Mouse (Mus musculus) left cerebral cortex, adult 11 months (tissue): ENCODE results near the gene Efcab3.
"Not testable (repeated sequence)": the region's sequence is repeated elsewhere in the genome, so short reads cannot be mapped to it uniquely, and the experiment has no call there.

ENCODE experiments used
- DNase-seq: peaks from one replicate; pipeline ENCODE4 v3.0.0; 2022; ENCODE audit warnings: low spot score

Gene Efcab3

DNA sequence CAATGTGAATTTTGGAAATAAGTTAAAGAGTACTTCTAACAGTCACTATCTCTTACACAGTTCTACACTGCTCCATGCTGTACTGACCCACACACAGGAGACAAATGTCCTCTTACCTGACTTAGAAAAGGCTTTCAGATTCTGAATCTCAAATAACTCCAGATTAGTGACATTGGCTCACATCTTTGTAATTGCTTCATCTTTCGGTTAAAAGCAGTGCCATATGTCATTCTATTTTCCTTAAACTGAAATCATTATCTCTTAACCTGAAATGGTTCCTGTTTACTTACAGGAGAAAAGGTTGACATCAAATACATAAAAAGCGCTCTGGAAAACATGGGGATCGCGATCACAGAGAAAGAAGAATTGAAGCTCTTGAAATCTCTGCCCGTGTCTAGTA, at the start of gene Efcab3:
Gene Efcab3, plus strand, starts transcription at position 301 of the 400 bp plus-strand sequence.
- DNase-seq, result no peak

GRCm38 (mm10) chr11:105021071-105021470, 42.3 kb upstream of the Efcab3 start:
- peak; percentile 3 for DNase-seq

DNA sequence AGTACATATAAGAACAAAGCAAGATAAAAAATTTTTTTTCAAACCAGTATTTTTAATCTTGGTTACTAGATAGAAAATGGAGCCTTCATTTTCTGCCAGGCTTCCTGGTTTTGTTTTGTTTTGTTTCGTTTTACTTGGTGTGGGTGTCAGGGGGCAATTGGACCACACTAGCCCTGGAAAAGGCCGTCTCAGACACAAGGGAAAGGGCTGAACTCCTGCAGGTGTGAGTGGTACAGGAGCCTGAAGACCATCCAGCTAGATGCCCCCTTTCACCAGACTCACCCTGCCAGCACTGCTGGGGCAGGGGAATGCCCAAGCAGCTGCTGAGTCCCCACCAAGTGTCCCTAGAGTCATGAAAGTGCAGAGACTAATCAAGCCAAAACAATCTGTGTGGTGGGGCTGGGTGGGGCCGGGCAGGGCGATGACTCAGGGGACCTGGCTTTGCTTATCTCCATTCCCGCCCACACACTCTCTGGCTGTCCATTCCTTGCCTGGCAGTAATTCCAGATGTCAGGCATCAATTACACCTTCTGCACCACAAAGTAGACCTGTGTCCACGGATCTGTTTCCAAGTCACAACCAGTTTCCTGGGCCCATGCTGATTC, 34.5 kb upstream of the Efcab3 start:
- DNase-seq, result no peak

DNA sequence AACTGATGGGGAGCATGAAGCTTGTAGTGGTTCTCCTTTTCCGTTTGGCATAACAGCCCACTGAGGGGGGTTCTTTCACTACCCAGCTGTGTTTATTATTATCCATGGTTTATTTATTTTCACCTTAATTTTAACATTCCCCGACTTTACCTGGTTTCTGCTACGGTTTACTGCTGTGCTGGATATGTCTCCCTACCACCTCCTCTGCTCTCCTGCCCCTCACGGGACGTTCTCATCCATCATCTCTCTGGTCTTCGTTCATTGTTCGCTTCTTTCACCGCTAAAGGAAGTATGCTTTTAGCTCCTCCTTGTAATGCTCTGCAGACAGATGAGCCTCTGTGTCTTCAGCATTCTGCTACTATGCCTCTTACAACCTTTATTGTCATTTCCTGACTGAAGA, 33.9 kb upstream of the Efcab3 start:
- no peak for DNase-seq

DNA sequence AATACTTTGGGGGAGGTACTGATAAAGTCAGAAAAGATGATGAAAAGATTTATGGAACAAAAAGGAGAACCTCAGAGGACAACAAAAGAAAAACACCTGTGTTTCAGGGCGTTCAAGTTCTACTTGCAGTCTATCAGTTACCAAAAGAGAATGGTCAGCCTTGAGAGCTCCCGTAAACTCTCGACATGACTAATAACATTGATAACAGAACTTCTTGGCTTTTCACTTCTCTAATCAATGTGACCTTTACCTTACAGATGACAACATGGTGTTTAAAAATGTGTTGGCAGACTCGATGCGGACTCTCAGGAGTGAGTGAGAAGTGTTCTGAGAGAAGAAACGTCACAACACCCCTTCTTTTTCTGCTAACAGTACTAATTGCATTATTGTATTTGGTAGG, 33.2 kb upstream of the Efcab3 start:
- no peak for DNase-seq

- DNase-seq, result no peak
Observed at GRCm38 (mm10) chr11:105031103-105031502, 32.3 kb upstream of the Efcab3 start.

- DNase-seq, result no peak
Observed at GRCm38 (mm10) chr11:105035081-105035480, 28.3 kb upstream of the Efcab3 start.

- not testable (repeated sequence) for DNase-seq
Observed at GRCm38 (mm10) chr11:105112448-105112847, 49.1 kb downstream of the Efcab3 start.

DNA sequence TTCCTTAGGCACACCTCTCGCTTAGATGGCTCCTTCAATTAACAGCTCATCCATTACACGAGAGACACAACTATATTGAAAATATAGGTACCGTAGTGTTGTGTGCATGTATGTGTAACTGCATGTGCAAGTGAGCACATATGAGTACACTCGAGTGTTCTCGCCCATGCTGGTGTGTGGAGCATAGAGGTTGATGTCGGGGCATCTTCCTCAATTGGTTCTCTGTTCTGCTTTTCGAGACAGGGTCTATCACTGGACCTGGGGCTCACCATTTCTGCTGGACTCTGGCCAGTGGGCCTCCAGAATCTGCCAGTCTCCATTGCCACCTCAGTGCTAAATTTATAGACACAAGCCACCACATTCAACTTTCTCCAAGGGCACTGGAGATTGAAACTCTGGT, 54.4 kb downstream of the Efcab3 start:
- no peak for DNase-seq

- no peak for DNase-seq
Observed at GRCm38 (mm10) chr11:105120551-105121061, 57.2 kb downstream of the Efcab3 start.

GRCm38 (mm10) chr11:105121792-105122191, 58.4 kb downstream of the Efcab3 start:
- not testable (repeated sequence) for DNase-seq

GRCm38 (mm10) chr11:105123986-105124385, 60.6 kb downstream of the Efcab3 start:
- DNase-seq, result no peak

DNA sequence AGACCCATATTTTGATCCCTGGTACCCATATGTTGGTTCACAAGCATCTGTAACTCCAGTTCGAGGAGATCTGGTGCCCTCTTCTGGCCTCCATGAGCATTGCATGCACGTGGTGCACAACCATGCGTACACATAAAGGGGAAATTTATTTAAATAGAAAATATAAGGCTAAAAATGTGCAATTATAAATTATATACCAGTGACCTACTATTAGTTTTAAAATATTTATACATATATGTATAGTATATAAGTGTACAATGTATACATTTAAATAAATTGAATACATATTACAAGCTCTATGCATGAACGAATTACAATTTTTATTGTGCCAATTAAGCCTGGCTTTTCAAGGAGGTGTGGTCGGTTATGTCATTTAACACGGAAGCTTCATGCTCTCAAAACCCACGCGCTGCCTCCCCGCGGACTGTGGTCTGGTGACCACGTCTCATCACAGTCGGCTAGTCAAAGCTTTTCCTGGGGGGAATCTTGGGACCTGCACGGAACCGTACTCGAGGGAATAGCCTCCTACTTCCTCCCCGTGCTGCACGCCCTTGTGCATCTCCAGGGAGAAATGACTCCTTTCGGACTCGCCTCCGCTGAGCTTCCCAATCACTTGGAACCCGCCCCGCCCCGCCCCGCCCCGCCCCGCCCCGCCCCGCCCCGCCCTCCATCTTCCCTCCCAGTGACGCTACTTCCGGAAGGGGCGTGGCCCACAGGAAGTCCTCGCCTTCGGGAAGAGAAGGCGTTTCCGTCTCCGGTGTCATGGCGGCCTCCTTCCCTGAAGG, 62.5 kb downstream of the Efcab3 start, which contains the start of gene Mettl2:
Gene Mettl2, plus strand, starts transcription at position 691 of the 785 bp plus-strand sequence.
- DNase-seq, result peak; percentile 71

- peak; percentile 6 for DNase-seq
Observed at GRCm38 (mm10) chr11:105126520-105127029, 63.2 kb downstream of the Efcab3 start.

GRCm38 (mm10) chr11:105135692-105136091, 72.3 kb downstream of the Efcab3 start:
- DNase-seq, result no peak

GRCm38 (mm10) chr11:105137255-105137654, 73.9 kb downstream of the Efcab3 start:
- not testable (repeated sequence) for DNase-seq

- not testable (repeated sequence) for DNase-seq
Observed at GRCm38 (mm10) chr11:105140512-105140911, 77.1 kb downstream of the Efcab3 start.

- DNase-seq, result no peak
Observed at GRCm38 (mm10) chr11:105141115-105141514, 77.7 kb downstream of the Efcab3 start.

- DNase-seq, result no peak
Observed at GRCm38 (mm10) chr11:105143564-105143963, 80.2 kb downstream of the Efcab3 start.

- DNase-seq, result no peak
Observed at GRCm38 (mm10) chr11:105144084-105144483, 80.7 kb downstream of the Efcab3 start.

DNA sequence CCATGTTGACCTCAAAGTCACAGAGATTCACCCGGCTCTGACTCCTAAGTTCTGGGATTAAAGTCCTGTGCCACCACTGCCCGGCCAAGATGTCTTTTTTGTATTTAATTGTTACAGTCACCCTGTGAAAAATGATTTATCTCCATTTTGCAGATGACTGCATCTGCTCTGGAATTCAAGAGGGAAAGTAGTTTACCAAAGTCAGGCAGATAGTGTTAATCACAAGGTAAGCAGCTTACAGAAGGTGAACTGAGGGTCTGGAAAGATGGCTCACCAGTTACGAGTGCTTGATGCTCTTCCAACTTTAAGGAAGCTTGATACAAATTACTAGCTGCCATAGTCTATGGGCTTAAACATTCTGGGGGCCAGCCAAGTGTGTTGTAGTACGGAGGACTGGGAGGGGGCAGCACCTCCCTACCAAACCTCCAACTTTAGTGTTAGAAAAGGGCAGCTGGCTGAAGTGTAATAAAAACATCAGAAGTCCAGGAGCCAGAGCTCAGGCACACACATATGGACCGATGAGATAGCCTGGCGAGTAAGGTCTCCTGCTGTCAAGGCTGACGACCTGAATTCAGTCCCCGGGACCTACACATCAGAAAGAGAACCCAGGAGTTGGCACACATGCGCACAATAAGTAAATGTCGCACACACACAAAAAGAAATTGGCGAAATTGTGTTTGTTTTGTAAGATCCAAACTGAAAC, 81.3 kb downstream of the Efcab3 start:
- no peak for DNase-seq

- DNase-seq, result no peak
Observed at GRCm38 (mm10) chr11:105145211-105145610, 81.8 kb downstream of the Efcab3 start.
